Mouse (Mus musculus): ENCODE measurements around the gene Snd1.

The Snd1 gene

DNA sequence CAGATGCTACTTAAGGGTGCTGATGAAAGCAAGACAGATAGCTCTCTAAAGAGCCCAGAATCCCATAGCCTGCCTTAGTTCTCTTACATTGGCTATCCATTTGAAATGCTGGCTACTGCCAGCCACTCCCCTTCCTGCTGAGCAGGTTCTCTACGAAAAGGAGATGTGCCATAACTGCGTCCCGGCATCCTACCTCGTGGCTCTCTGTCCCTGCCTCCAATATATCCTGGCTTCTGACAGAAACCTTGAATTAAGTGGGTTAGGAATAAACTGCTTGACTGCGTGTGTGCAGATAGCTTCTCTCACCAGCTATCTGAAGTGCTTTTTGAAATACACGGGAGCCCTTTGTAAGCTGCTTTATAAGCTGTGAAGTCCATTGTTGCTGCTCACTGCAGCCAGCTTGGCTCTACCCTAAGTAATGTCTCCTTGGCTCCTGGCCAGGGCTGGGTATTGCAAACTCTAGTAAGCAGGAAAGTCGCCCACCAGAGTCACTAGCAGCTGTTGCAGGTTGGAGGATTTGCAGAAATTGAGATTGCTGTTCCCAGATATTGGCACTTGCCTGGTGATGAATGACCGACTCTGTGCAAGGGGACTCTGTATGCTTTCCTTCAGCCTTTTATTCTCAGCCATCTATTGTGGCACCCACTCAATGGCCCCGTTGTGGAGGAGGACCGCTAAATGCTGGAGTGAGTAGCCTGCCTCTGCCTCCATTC lies 281.5 kb downstream of the Snd1 start:
- peak; percentile 69 for DNase-seq

DNA sequence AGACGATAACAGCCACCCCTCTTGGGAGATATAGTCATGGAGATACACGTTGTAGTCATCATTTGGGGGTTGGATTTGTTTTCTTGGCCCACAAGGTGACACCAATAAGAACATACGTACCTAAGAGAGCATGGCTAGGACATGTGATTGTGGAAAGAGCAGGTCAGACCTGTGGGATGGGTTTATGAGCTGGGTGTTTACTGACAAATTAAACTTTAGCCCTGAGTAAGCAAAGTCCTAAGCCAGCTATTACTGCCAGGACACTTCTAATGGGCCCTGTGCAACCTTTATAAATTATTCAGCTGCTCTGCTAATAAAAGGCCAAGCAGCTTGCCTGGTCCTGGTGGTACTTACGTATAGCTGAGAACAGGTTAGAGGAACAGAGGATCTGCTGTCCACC lies 283.4 kb downstream of the Snd1 start:
- no peak for DNase-seq

DNA sequence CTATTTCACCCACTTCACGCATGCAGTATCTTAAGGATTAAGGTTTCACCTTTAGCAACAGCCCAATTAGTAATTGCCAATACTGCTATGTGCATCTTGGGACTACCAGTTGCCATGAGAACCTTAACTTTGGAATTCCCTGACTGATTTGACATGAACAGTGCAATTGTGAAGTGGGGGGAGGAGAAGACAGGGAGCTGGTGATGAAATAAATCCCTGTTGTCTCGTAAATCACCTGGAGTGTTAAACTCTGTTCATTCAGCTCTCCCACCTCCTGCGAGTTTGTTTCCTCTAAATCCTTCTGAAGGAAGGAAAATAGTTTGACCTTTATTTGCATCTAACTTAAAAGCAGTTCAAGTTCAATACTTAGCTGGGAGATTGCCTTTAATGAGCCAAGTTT lies 286.8 kb downstream of the Snd1 start:
- DNase-seq, result no peak

DNA sequence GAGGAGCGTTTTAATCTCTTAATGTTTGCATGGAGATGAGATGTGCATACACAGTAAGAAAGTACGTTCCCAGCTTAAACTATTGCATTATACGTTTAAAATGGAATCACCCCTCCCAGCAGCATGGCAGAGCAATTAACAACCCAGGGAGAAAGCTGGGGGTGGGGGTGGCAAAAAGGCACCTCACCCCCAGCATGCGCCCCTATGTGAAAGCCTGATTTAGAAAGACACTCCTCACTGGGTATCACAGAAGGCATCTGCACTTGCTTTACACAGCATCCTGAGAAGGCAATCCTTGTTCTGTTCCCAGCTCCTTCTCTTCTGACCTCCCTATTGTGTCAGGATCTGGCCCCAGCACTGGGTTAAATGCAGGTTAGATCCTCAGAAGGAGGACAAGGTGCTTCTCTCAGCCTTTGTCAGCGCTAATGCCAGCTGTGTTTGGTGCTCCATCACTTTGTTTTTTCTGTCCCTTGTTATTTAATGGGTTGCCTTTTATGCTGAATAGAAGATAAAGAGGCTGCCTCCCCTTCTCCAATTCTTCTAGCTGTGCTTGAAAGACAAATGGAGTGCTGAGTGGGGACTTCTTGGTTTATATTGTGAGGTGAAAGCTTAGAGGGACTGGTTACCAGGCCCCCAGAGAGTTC lies 287.3 kb downstream of the Snd1 start:
- DNase-seq, result no peak

DNA sequence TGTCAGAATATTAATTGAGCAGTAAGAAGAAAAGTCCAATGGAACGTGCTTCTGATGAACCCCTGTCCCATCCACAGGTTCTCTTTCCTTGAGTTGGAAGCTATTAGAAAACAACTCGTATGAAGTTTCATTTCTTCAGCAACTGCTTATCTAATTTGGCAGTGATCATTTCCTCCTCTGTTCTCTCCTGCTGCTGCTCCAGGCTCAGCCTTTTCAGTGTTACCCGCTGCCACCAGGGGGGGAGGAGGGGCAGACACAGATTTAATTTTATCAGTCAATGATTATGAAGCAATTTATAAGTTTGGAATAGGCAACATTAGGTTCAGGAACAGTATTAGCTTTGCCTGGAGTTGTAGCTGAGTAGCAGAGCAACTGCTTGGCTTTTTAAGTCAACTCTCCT lies 291.7 kb downstream of the Snd1 start:
- DNase-seq, result no peak

DNA sequence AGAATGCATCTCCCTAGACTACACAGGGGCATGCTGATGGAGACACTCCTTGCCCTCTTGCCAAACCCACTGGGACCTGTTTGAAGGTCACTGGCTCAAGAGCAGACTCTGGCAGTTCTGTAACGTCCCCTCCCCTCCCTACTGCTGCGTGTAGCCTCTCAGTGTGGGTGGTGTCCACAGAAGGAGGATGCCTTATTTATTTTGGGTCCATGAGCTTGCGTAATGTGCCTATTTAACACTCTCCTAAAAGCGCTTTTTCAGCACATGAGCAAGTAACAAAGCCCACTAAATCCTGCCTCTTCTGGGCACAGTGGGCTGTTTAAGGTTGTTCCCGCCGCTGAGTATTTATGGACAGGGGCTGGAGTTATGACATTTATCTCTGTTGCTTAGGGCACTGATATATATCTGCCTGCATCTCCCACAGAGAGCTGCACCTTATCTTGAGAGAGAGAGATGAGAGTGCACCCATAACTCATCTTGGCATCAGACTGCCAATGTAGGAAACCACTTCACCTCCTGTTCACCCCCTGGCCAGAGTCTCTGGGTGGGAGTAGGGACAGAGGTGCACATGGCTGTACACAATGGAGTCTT lies 293.0 kb downstream of the Snd1 start:
- DNase-seq, result no peak

DNA sequence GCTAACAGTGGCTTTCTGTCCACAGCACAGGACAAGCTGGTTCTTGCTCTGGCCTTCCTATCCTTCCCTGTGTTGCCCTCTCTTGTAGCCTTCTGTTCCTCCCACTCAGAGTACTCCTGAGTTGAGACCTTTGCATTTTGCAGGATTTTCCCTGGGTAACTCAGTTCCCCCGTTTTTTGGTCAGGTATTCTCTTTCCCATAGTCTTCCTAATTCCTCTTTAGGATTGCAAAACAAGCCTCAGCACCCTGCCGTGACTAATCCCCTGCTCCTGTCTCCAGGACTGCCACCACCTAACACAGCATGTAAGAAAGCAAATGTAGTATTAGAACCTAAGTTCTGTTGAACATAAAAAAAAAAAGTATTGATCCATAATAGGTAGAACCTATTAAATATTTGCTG lies 296.4 kb downstream of the Snd1 start:
- DNase-seq, result no peak

DNA sequence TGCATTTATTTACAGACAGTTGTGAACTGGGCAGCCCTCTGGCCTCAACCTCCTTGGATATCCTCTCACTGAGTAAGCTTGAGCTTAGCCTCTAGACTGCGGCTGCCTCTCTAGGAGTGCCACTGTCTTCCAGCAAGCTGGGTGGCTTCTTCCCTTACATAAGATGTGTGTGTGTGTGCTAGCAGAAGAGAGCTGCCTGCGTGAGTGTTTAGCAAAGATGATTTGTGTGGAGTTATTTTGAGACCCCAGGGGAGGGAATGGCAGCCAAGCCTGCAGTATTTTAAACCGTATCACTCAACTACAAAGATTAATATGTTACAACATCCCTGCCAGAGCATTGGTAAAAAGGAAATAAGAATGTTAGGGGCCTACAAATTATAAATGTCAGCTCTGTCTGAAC lies 306.8 kb downstream of the Snd1 start:
- DNase-seq, result peak; percentile 36

DNA sequence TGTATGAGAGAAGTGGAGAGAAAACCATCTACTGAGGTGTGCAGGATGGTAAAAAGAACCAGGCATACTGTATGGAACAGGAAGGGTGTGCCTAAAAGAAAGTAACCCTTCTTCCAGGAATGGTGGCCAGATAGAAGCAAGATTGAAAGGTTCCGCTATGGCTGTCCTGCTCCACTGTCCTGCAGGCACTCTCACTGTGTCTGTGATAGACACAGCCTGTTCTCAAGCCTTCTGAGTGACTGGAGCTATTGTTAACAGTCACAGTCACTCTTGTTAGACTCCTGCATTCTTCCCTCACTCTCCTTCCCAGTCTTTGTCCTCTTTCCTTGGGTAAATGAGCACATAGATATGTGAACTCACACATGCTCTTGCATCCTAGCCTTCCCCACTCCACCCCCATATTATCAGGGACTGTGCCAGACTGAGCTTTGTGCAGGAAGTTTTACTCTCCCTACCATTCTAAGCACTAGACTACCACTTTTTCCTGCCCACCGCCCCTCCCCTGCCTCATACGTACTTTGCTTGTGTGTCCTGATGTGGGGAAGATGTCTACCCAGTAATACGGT lies 308.2 kb downstream of the Snd1 start:
- no peak for DNase-seq

DNA sequence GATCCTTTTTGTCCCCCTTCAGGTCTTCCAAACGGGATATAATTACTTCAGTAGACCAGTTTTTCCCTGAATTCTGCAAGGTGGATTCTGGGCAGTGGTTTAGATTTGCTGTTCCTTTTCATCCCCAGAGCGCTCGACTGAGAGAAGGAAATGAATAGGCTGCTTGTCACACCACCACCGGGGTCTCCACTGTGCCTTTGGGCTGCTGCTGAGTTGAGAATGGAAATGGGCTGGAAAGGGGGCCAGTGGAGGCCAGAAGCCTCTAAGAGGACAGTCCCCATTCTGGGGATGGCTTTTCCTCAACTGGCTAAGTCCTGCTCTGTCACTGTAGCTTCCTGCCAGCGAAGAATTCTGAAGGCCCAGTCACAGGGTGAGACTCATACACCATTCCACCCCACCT lies 309.0 kb downstream of the Snd1 start:
- DNase-seq, result no peak

DNA sequence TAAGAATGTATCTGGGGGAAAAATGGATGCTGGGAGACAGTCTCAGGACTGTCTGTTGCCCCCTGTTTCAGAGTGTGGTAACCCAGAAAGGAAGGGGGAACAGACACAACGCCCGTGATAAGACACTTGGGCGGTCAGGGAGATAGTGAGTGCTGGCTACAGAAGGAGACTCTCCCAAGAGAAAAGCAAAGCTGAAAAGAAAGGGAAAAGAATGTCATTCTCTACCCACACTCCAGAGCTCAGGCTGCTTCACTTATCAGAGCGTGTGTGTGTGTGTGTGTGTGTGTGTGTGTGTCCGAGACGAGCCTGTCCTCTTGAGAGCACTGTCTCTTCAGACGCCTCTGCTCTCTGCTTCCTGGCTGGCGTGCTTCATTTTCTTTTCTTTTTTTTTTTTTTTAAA lies 310.8 kb downstream of the Snd1 start:
- no peak for DNase-seq

DNA sequence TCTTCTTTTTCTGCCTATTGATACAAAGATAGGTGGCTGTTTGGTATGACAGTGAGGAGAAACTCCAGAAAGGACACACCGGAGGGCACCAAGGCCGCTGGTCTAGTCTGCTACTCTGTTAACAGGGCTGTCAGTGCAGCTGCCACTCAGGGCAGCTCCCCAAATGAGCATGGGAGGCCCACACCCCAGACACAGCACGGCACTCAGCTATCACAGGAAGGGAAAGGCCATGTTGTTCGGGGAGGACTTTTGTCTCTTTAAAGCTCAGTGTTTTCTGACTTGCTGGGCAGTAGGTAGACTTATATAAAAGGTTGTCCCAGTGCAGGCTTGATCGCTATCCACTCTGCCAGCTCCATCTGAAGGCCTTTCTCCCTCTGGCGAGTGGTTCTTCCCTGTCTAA lies 312.2 kb downstream of the Snd1 start:
- DNase-seq, result no peak

DNA sequence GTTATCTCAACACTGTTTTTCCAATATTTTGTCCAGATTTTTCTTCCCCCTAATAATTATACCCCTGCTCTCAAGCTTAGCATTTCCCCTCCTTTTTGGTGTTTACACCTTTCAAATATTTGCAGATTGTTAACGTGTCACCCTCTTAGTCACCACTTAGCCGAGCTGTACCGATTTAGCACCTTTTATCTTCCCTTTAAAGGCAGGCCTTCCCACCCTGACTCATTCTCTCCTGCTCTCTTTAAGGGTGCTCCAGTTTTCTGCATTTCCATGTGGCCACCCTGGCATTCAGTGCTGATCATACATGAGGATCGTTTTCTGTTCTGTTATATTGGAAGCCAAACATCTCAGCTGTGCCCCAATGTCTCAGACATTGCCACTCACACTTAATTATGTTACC lies 314.7 kb downstream of the Snd1 start:
- no peak for DNase-seq

DNA sequence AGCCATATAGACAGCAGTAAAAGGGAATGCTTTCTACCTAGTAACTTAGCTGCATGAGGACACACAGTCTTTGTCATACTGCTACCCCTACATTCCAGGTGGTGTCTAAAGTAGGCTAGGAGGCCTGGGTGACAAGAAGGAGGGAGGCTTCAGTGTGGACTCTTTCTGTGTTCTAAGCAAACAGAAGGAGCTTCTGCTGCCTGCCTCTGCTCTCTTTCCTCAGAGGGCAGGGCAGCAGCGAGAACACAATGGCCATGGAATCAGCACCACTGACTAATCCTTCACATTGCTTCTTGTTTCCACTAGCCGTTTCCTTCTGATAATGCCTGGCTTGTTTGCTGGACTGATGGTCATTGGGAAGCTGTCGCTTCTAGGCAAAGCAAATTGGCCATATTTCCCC lies 316.2 kb downstream of the Snd1 start:
- no peak for DNase-seq

DNA sequence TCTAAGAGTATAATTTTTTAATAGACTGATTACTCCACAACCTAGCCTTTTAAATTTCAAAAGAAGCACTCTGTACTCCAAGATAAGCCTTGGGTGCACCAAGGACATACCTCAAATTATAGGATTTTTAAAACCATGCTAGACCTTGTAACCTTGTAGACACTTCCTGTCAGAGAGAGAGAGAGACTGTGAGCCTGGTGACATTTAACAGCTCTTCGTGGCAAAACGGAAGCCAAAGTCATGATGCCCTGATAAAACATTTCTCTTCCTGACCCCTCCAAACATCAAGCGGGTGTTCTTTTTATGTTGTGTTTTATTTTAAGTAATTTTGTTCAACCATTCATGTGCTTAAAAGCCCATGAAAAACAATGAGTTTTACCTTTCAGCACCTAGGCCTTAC lies 316.9 kb downstream of the Snd1 start:
- DNase-seq, result no peak

DNA sequence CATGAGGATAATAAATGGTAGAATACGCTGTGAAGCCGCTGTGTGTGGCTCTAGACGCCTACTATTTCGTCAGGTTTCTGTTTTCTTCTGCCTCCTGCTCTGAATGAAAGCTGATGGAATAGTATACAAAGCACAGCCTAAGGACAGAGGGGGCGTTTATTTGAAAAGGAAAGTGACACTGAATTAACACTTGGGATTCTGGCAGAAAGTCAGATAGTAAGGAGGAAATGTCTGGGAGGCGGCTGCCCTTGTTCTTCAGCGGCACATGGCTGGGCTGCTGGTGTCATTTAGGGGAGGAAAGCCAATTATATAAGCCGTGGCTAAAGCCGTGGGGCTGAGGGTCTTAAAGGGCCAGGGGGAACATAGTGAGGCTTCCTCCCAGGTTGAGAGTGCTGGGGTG lies 320.4 kb downstream of the Snd1 start:
- no peak for DNase-seq

DNA sequence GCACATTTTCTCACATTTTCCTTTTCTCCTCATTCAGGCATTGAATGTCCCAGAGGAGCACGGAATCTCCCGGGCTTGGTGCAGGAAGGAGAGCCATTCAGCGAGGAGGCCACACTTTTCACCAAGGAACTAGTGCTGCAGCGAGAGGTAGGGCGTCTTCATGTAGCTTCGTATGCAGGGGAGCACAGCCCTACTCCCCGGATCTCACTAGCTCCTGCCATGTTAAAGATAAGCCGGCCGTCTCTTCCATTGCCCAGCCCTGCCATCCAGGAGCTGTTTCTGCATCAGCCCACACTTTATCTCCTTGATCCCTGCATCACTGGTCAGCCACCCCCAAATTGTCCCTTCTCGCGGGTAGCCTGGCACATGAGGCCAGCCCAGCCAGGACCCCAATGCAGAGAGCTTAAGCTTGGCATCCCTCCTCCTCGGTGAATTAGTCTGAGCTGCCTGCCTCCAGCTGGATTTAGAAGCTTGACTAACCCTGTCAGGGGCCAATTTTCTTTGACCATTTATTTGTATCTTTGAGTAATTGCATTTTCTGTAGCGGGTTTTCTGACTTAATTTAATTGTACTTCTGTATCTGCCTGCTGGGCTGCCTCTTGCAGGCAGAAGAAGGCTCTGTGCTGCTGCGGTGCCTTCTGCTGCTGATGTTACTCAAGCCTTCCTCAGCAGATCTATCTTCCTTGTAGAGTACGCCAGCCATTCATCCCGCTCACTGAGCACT lies 321.0 kb downstream of the Snd1 start:
- no peak for DNase-seq

DNA sequence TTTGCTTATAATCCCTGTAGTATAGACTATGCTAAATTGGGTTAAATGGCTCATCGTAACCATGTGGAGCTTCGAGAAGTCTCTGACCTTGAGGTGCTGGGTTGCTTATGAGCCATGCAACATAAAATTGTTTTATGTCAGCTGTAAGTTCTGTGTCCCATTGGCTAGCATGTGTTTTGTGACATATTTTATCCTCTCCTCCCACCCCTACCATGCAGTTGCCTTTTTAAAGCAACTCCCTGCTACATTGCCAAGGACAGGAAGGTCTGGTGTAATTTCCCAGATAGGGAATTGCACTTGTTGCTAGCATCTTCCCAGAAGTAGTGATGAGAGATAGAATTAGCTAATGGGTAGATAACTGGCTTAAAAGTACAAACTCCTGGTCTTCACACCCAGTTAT lies 324.9 kb downstream of the Snd1 start:
- no peak for DNase-seq

DNA sequence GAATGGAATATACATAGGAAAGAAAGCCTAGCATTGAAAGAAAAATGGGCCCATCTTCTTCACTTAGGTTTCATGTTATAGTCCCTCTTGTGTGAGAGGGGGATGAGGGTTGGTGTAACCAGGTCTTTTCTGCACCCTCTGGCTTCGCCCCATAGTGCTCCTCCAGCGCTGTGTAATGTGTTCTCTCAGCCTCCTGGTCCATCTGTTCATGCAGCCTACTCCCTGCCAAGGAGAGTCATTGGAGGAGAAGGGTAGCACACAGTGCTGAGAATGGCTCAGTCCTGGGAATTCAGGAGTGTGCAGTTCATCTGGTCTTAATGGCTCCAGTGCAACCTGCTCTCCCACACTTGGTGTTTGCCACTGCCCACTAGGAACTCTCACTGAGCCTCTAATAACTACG lies 326.0 kb downstream of the Snd1 start:
- DNase-seq, result no peak

DNA sequence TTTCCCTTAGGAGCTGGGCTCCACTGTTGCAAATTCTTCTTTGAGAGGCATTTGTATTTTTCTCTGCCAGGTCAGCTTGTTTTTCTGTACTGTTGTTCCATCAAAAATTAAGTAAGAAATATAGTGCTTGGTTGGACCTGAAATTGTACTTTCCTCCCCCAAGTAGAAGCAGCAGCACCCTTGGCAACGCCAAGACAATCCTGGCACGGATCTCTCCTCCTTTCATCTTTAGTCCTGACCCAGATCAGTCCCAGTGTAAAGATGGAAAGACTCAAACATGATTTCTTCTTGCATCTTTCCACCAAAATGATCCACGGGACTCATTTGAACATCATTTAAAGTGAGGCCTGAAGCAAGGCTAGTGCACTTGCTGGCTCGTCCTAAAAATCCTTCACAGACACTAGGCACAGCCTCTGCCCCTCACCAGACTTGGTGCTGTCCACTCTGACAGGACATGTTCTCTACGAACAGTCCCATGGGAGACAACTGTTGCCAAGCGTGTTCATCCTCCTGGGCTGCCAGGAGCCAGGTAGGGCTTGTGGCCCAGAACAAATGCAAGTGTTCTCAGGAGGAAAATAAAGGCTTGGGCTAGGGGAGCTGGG lies 328.8 kb downstream of the Snd1 start:
- DNase-seq, result no peak

DNA sequence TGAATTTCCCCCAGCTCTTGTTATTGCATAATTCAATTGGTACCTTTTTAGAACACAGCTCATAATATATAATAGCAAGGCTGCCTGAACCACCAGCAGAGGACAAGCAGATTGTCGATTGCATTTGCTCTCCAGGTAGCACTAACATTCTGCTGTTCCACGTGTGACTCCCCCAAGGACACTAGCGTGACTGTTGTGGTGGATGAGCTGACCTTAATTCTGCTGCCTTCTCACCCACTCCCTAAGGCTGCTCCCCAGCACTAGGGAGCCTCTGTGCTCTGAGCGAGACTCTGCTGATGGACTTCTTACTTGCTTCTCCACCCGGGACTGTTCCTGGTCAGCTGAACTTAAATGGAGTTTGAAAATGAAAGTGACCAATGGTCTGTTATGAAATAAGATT lies 329.8 kb downstream of the Snd1 start:
- no peak for DNase-seq

DNA sequence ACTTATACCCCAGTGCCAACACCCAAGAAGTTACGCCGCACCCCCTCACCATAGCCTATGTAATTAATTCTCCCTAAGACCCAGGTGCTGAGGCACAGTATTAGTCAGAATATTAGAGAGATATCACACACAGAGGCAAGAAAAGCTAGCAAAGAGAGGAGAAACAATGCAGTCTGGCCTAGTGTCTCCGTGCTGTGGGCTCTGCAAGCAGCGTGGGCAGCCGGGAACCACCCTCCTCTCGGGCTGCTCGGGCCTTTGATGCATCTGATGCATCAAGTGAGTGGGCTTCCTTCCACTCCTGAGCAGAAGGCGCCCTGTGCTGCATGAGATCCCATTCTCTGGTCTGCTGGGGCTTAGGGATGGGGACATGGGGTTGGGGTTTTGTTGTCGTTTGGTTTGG lies 338.1 kb downstream of the Snd1 start:
- DNase-seq, result no peak

DNA sequence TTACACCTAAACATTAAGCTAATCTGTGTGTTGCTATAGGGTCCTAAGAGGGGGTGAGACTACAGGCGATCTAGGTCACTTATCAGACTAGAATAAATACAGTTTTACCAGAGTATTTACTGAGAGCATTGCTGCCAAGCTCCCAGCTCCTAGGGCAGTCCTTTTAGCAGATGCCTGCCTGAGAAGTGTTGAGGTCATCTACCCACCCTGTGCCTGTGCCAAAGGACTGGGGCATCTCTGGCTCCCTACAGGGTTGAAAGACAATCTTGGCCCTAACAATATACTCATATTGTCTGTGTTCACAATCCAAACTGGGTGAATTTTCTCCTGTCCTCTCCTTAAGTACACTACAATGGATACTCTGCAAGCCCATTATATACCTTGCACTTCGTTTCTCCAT lies 340.0 kb downstream of the Snd1 start:
- DNase-seq, result no peak

Measured in right cerebral cortex, postnatal 14 days (tissue).